Mouse (Mus musculus) G1E-ER4 (cell line): Measurements from ENCODE around the gene Zc3h12c. TPM values are rescaled to one million over a fixed set of nuclear protein-coding genes. Genes with fewer than 3 reads are reported as not detected.

Source experiments
- GATA1 ChIP-seq: IDR thresholded peaks from one replicate; pipeline ENCODE4 v1.8.0; 2012; ENCODE audit warnings: low read length, inconsistent platforms
- polyA plus RNA-seq: library from polyadenylated mRNA; stranded (reverse); fragments of >175 nt; gene quantifications from 2 replicates; pipeline ENCODE4 v1.2.3, GENCODE M21; 2012

Zc3h12c gene
- polyA plus RNA-seq, 1 experiment, result 0.29 TPM

GRCm38 (mm10) chr9:52173937-52174336 is 5.6 kb upstream of the Zc3h12c start:
- no peak for TF ChIP-seq GATA1

DNA sequence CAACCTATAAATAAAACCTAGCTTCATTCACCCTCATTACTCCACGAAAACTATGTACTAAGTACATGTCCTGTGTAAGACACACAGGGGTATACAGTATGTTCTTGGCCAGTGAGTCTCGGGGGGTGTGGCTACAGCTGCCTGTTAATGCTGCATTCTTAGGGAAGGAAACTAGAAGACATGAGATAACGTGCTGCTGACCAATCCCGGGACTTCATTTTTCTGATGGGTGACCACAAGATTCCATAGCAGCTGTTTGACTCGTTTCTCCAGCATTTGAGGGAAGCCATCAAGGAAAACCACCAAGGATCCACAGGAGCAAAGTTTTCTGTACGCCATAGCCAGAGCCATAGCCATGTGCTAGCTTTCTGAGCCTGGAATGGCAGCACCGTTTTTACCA is 4.2 kb upstream of the Zc3h12c start:
- TF ChIP-seq GATA1, result no peak

- TF ChIP-seq GATA1, result no peak
Measured at GRCm38 (mm10) chr9:52170671-52171070, 2.3 kb upstream of the Zc3h12c start.

DNA sequence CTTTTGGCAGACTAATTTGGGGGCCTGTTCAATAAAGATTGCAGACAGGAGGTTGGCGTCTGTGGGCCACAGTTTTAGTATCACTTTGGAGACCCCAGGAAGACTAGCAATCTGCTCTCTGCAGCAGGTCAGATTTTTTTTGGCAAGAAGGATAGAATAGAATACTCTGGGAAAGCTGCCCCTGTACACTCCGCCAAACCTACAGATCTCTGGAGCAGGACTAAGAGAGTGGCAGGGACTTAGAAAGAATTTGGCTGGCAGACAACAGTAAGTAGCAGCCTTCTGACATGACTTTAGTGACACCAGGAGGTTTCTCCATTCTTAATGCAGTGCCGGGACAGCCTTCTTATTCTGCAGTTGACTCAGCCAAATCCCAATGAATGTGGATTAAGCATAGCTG is 1.8 kb upstream of the Zc3h12c start:
- no peak for TF ChIP-seq GATA1

GRCm38 (mm10) chr9:52168686-52169270 is 406 bp upstream of the Zc3h12c start:
- no peak for TF ChIP-seq GATA1

GRCm38 (mm10) chr9:52167506-52167862 is 888 bp downstream of the Zc3h12c start:
- no peak for TF ChIP-seq GATA1

- no peak for TF ChIP-seq GATA1
Measured at GRCm38 (mm10) chr9:52167084-52167483, 1.3 kb downstream of the Zc3h12c start.

GRCm38 (mm10) chr9:52165706-52166090 is 2.7 kb downstream of the Zc3h12c start:
- TF ChIP-seq GATA1, result no peak

DNA sequence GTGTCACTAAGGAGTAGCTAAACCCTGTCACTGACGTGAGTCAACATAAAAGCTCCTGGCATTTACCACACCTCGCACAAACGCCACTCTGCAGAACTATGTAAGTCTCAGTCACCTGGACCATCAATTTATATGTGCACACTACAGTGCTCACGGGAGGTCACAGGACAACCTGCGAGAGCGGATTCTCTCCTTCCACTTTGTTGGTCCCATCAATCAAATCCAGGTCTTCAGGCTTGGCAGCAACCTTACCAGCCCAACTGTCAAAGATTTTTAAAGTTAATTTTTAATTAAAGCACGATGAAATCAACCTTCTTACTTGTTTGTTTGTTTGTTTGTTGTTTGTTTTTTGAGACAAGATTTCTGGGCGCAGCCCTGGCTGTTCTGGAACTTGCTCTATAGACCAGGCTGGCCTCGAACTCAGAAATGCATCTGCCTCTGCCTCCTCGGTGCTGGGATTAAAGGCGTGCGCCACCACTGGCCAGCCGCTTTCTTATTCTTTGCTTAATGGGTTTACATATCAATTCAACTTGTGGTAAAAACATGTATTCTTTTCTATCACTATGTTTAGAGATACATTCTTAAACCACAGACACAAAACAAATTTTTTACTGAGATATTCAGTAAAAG is 3.2 kb downstream of the Zc3h12c start:
- TF ChIP-seq GATA1, result no peak

- no peak for TF ChIP-seq GATA1
Measured at GRCm38 (mm10) chr9:52160512-52160911, 7.9 kb downstream of the Zc3h12c start.

DNA sequence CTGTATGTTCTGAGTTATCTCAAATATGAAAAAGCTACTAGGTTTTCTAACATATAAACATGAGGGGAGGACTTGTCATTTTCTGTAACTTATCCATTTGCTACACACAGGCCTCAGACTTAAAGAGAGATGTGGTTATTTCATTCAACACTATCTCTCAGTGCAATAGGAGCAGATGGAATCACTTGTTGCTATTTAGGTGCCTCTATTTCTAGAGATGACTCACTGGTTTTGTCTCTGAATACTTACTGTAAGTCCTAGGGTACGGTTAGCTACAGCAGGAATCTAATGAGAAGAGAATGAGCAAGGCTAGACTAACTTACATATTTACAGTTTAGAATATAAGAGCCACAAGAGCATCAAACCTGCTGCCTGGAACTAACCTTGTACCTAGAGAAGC is 9.8 kb downstream of the Zc3h12c start:
- TF ChIP-seq GATA1, result no peak

GRCm38 (mm10) chr9:52155417-52155816 is 13.0 kb downstream of the Zc3h12c start:
- TF ChIP-seq GATA1, result no peak

GRCm38 (mm10) chr9:52154253-52154652 is 14.1 kb downstream of the Zc3h12c start:
- TF ChIP-seq GATA1, result no peak

- no peak for TF ChIP-seq GATA1
Measured at GRCm38 (mm10) chr9:52152076-52152826, 16.1 kb downstream of the Zc3h12c start.

GRCm38 (mm10) chr9:52149768-52150167 is 18.6 kb downstream of the Zc3h12c start:
- TF ChIP-seq GATA1, result no peak

GRCm38 (mm10) chr9:52149286-52149685 is 19.1 kb downstream of the Zc3h12c start:
- no peak for TF ChIP-seq GATA1

DNA sequence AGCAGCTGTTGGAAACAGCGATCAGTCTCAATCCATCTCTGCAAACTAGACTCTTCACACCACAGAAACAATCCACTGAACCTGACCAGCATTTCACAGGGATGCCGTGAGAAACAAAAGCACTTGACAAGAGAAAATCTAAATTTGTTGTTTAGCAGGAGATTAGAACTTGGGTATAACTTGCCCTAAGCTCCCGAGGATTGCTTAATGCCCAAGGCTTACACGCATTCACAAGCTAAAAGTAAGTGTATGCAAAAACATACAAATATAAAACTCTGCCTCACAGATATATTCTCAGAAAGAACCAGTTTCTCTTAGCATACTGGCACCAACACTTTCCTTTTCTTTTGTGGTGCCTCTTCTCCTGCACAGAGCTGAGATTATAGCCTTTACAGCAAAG is 19.5 kb downstream of the Zc3h12c start:
- no peak for TF ChIP-seq GATA1
